Mouse (Mus musculus) colon, adult 2 months (tissue): Measurements from ENCODE around the gene Hbq1b. TPM values are rescaled to one million over a fixed set of nuclear protein-coding genes. Genes with fewer than 3 reads are reported as not detected.

Source experiments
- polyA plus RNA-seq: library from polyadenylated mRNA; depleted of rRNA; stranded (reverse); fragments of >200 nt; gene quantifications from 2 replicates; pipeline ENCODE4 v1.2.3, GENCODE M21; 2012; rRNA removed

Gene Hbq1b
- polyA plus RNA-seq: 0.31 TPM in 1 of 2 replicates, not detected in the other

GRCm38 (mm10) chr11:32286695-32287492 lies at the start of gene Hbq1b:
Gene Hbq1b, plus strand, starts transcription at chr11:32286965.

DNA sequence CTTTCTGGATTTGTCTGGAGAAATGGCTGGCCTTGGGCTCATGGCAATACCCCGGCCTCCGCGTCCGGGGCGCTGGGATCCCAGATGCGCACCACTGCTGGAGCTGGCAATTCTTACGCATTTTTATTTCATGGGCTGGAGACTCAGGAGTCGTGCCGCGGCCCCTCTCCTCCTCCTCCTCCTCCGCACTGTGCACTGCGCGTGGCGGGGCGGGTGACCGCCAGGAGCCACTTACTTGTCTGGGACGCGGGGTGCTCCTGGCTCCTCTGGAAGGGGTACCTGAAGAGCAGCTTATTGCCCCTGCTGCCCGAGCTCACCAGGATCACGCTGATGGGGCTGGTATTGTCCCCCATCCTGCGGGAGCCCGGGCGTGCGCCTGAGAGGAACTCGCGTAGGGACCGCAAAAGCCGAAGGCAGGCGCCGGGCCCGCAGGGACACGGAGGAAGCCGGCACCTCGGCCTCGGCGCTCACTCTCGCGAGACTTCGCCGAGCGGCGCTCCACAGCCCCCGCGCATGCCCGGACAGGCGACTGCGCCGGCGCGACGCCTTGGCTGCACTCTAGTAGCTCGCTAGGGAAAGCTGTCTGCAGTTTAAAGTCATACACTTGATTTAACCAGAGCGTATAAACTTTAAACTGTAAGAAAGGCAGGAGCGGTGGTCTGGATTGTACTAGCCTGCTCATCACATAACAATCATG lies 19.4 kb upstream of the Hbq1b start, which contains the start of gene Nprl3:
Nprl3 (minus strand) TSS at position 520 of the 697 bp plus-strand sequence.

GRCm38 (mm10) chr11:32276347-32276746 lies 10.4 kb upstream of the Hbq1b start, which contains the start of gene Hba-x:
Gene Hba-x, plus strand, starts transcription at chr11:32276400.

GRCm38 (mm10) chr11:32283091-32283777 lies 3.5 kb upstream of the Hbq1b start, which contains the start of gene Hba-a1:
Gene Hba-a1, plus strand, starts transcription at chr11:32283511.

DNA sequence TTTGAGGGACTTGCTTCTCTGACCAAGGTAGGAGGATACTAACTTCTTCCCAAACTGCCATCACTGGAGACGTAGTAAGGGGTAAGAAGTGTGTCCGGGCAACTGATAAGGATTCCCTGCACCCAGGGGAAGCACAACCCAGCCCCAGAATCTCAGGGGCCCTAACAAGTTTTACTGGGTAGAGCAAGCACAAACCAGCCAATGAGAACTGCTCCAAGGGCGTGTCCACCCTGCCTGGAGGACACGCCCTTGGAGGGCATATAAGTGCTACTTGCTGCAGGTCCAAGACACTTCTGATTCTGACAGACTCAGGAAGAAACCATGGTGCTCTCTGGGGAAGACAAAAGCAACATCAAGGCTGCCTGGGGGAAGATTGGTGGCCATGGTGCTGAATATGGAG lies 9.4 kb downstream of the Hbq1b start, which contains the start of gene Hba-a2:
Hba-a2 (plus strand) TSS at position 287 of the 400 bp plus-strand sequence.

GRCm38 (mm10) chr11:32299865-32300264 lies 13.1 kb downstream of the Hbq1b start, which contains the start of gene Hbq1a:
Gene Hbq1a, plus strand, starts transcription at chr11:32300069.

Other genes with a start within 250 kb of the Hbq1b start
- 1.9 and 2.1 TPM in 2 replicates for gene Il9r, start 86.7 kb upstream of the Hbq1b start, polyA plus RNA-seq
- 49.0 and 54.1 TPM in 2 replicates for gene Snrnp25, start 81.5 kb upstream of the Hbq1b start, polyA plus RNA-seq
- gene Rhbdf1, start 64.7 kb upstream of the Hbq1b start, polyA plus RNA-seq: 114 and 144 TPM in 2 replicates
- 10.7 and 12.0 TPM in 2 replicates for gene Mpg, start 60.5 kb upstream of the Hbq1b start, polyA plus RNA-seq
- 58.1 and 58.6 TPM in 2 replicates for gene Nprl3, start 19.3 kb upstream of the Hbq1b start, polyA plus RNA-seq
- not detected in 2 replicates for gene Hba-x, start 10.6 kb upstream of the Hbq1b start, polyA plus RNA-seq
- gene Hba-a1, start 3.5 kb upstream of the Hbq1b start, polyA plus RNA-seq: 151 and 983 TPM in 2 replicates
- 244 and 1,247 TPM in 2 replicates for gene Hba-a2, start 9.5 kb downstream of the Hbq1b start, polyA plus RNA-seq
- 0.29 TPM in 1 of 2 replicates, not detected in the other for gene Hbq1a, start 13.1 kb downstream of the Hbq1b start, polyA plus RNA-seq
- 5.9 TPM in 2 replicates for gene Sh3pxd2b, start 60.9 kb downstream of the Hbq1b start, polyA plus RNA-seq
- 5.5 TPM in 2 replicates for gene Ubtd2, start 168.4 kb downstream of the Hbq1b start, polyA plus RNA-seq
- not detected in 2 replicates for gene Efcab9, start 245.1 kb downstream of the Hbq1b start, polyA plus RNA-seq
- 26.3 and 26.4 TPM in 2 replicates for gene Stk10, start 246.3 kb downstream of the Hbq1b start, polyA plus RNA-seq